Mouse (Mus musculus): Measurements from ENCODE around the gene Gm49388. TPM values are rescaled to one million over a fixed set of nuclear protein-coding genes. Genes with fewer than 3 reads are reported as not detected.

Gene Gm49388
- total and polyA plus RNA-seq, 2 experiments from 2014 or later: 0.05 TPM; not detected in 1

DNA sequence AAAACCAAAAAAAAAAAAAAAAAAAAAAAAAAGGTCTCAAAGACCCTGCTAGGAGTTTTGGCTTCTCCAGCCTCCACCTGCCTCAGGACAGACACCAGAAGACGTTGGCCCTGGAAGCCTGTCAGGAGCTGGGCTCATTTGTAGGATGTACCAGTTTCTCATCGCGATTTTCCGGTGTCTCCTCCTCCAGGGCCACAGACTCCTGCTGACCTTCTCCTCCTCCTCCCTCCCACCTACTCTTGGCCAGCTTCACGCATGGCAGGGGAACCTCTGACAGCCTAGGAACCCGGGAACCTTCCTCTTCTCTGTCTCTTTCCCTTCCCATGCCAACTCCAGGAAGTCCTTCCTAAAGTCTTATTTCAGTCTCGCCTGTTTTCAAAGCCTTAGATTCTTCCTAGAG is 31.6 kb downstream of the Gm49388 start:
- Histone ChIP-seq H3K4me2 (ENCODE audit: low read depth, low read length) (no peak overlapping the region), H3K36me3 (ENCODE audit: insufficient read depth, low read length) (peaks cover 17% of the 10 kb centered on the region), H3K4me1 (ENCODE audit: insufficient read depth, low read length) (no peaks in the 10 kb centered on the region), H3K27ac (no peak overlapping the region), H3K9ac (replicated peaks; ENCODE audit: low read length) (no peak overlapping the region), H3K9me3 (ENCODE audit: low read length) (no peaks in the 10 kb centered on the region), H3K27me3 (ENCODE audit: insufficient read depth, low read length) (no peaks in the 10 kb centered on the region), H3K4me3 (ENCODE audit: low read length) (no peak overlapping the region)
- 70% methylated on average over 7 of the region's 7 CpGs for WGBS
- ATAC-seq (no peak), DNase-seq (ENCODE audit: low spot score) (no peak)
- TF ChIP-seq CTCF (IDR thresholded peaks at IDR 0.05; ENCODE audit: low read depth): no peak

- WGBS: 81% methylated on average over 5 of the region's 5 CpGs
- Histone ChIP-seq H3K9ac (replicated peaks; ENCODE audit: low read length) (no peak overlapping the region), H3K27ac (no peak overlapping the region), H3K27me3 (ENCODE audit: insufficient read depth, low read length) (no peaks in the 10 kb centered on the region), H3K4me3 (ENCODE audit: low read length) (no peak overlapping the region), H3K4me2 (ENCODE audit: low read depth, low read length) (no peak overlapping the region), H3K36me3 (ENCODE audit: insufficient read depth, low read length) (peaks cover 10% of the 10 kb centered on the region), H3K4me1 (ENCODE audit: insufficient read depth, low read length) (0 out of 2 replicates have a peak, but pooled peaks cover under 1% of the 10 kb centered on the region), H3K9me3 (ENCODE audit: low read length) (no peaks in the 10 kb centered on the region)
- DNase-seq (ENCODE audit: low spot score): no peak
- TF ChIP-seq CTCF (IDR thresholded peaks at IDR 0.05; ENCODE audit: low read depth): no peak
- no peak for ATAC-seq
Measured at GRCm38 (mm10) chr7:127817776-127818175, 32.4 kb downstream of the Gm49388 start.

- DNase-seq (ENCODE audit: low spot score) (no peak), ATAC-seq (no peak)
- Histone ChIP-seq H3K4me1 (ENCODE audit: insufficient read depth, low read length) (0 out of 2 replicates have a peak, but pooled peaks cover 11% of the 10 kb centered on the region), H3K27ac (no peak overlapping the region), H3K9me3 (ENCODE audit: low read length) (no peaks in the 10 kb centered on the region), H3K27me3 (ENCODE audit: insufficient read depth, low read length) (no peaks in the 10 kb centered on the region), H3K36me3 (ENCODE audit: insufficient read depth, low read length) (no peaks in the 10 kb centered on the region), H3K4me3 (ENCODE audit: low read length) (no peak overlapping the region), H3K9ac (replicated peaks; ENCODE audit: low read length) (no peak overlapping the region), H3K4me2 (ENCODE audit: low read depth, low read length) (no peak overlapping the region)
- no peak for TF ChIP-seq CTCF (IDR thresholded peaks at IDR 0.05; ENCODE audit: low read depth)
- WGBS: 72% methylated on average over 13 of the region's 13 CpGs
Measured at GRCm38 (mm10) chr7:127820836-127821509, 35.6 kb downstream of the Gm49388 start.

DNA sequence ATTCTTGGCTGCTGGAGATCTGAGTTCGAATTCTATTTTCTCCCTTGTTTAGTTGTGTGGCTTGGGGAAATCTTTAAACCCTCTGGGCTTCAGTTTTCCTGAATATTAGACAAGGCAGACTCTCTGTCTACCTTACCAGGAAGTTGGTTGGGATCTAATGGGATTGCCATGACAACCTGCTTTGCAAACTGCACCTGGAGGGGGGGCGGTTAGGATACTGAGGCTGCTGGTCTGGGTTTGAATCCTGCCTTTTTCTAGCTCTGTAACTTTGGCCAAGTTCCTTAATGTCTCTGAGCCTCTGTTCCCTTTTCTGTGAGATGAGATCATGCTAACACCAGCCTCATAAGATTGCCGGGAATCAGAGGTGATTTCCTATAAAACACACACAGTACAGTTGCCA is 37.1 kb downstream of the Gm49388 start:
- WGBS: 91% methylated on average over 3 of the region's 3 CpGs
- DNase-seq (ENCODE audit: low spot score) (no peak), ATAC-seq (no peak)
- no peak for TF ChIP-seq CTCF (IDR thresholded peaks at IDR 0.05; ENCODE audit: low read depth)
- Histone ChIP-seq H3K9ac (replicated peaks; ENCODE audit: low read length) (no peak overlapping the region), H3K27ac (0 out of 2 replicates have a peak overlapping the region, but pooled peaks have one; percentile 45), H3K4me1 (ENCODE audit: insufficient read depth, low read length) (0 out of 2 replicates have a peak, but pooled peaks cover 11% of the 10 kb centered on the region), H3K27me3 (ENCODE audit: insufficient read depth, low read length) (no peaks in the 10 kb centered on the region), H3K36me3 (ENCODE audit: insufficient read depth, low read length) (no peaks in the 10 kb centered on the region), H3K9me3 (ENCODE audit: low read length) (no peaks in the 10 kb centered on the region), H3K4me3 (ENCODE audit: low read length) (peak overlapping the region; percentile 83; the same call in 1 of the 2 replicates), H3K4me2 (ENCODE audit: low read depth, low read length) (peak overlapping the region; percentile 68)

- Histone ChIP-seq H3K27ac (peak overlapping the region; percentile 93), H3K9me3 (ENCODE audit: low read length) (no peaks in the 10 kb centered on the region), H3K4me1 (ENCODE audit: insufficient read depth, low read length) (0 out of 2 replicates have a peak, but pooled peaks cover 11% of the 10 kb centered on the region), H3K27me3 (ENCODE audit: insufficient read depth, low read length) (no peaks in the 10 kb centered on the region), H3K4me3 (ENCODE audit: low read length) (peak overlapping the region; percentile 83), H3K4me2 (ENCODE audit: low read depth, low read length) (peak overlapping the region; percentile 68), H3K9ac (replicated peaks; ENCODE audit: low read length) (peak overlapping the region; percentile 82), H3K36me3 (ENCODE audit: insufficient read depth, low read length) (no peaks in the 10 kb centered on the region)
- TF ChIP-seq CTCF (IDR thresholded peaks at IDR 0.05; ENCODE audit: low read depth): peak; percentile 49
- ATAC-seq: peak; percentile 27
- WGBS: 31% methylated on average over 7 of the region's 11 CpGs
- DNase-seq (ENCODE audit: low spot score): no peak
Measured at GRCm38 (mm10) chr7:127823236-127824171, 38.1 kb downstream of the Gm49388 start.

DNA sequence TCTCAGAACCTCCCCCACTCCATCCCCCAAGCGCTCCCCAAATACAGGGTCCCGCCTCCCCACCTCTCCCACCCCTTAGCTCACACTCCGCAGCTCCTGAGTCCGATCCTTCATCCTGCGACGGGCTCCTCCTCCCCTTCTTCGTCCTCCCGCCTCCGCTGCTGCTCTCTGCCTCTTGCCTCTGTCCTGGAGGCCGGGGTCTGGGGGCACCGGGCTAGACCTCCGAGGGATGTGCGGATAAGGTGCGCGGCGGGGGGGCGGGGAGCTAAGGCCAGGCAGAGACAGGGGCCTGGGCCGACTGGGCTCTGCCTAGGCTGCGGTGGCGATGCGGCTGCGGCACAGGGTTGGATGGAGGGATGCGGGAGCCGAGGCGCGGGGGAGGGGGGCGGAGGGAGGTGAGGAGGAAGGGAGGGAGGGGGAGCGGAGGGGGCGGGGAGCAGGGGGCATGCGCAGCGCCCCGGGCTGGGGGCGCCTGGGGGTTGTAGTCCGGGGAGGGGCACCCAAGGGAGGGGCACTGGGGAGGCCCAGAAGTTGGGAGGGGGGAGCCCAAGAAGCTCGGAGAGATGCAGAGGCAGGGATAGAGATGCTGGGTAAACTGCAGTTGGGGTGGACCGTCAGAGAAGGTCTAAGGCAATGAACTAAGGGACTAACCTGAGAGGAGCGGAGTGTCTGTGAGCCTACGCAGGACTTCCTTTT is 38.9 kb downstream of the Gm49388 start, which contains the start of the genes Stx4a and Stx1b:
TSS of gene Stx4a (plus strand) at position 119 of the 696 bp plus-strand sequence.
TSS of gene Stx1b (minus strand) at position 374 of the 696 bp plus-strand sequence.
- no peak for TF ChIP-seq CTCF (IDR thresholded peaks at IDR 0.05; ENCODE audit: low read depth)
- H3K4me1 ChIP-seq (ENCODE audit: insufficient read depth, low read length): 0 out of 2 replicates have a peak, but pooled peaks cover 11% of the 10 kb centered on the region
- ATAC-seq: peak; percentile 88
- 2% methylated on average over 35 of the region's 38 CpGs for WGBS
- H3K9ac ChIP-seq (replicated peaks; ENCODE audit: low read length): peak within 1 kb of the TSS; percentile 82
- H3K4me2 ChIP-seq (ENCODE audit: low read depth, low read length): peak within 1 kb of the TSS; percentile 68
- peak within 1 kb of the TSS; percentile 83 for H3K4me3 ChIP-seq (ENCODE audit: low read length)
- peak; percentile 87 for DNase-seq (ENCODE audit: low spot score)
- no peaks in the 10 kb centered on the region for H3K27me3 ChIP-seq (ENCODE audit: insufficient read depth, low read length)
- no peaks in the 10 kb centered on the region for H3K9me3 ChIP-seq (ENCODE audit: low read length)
- peak within 1 kb of the TSS; percentile 93 for H3K27ac ChIP-seq
- H3K36me3 ChIP-seq (ENCODE audit: insufficient read depth, low read length): no peaks in the 10 kb centered on the region

All from hindbrain, postnatal 0 days (tissue).